Mouse (Mus musculus): ENCODE data around the gene Mad2l2.

DNA sequence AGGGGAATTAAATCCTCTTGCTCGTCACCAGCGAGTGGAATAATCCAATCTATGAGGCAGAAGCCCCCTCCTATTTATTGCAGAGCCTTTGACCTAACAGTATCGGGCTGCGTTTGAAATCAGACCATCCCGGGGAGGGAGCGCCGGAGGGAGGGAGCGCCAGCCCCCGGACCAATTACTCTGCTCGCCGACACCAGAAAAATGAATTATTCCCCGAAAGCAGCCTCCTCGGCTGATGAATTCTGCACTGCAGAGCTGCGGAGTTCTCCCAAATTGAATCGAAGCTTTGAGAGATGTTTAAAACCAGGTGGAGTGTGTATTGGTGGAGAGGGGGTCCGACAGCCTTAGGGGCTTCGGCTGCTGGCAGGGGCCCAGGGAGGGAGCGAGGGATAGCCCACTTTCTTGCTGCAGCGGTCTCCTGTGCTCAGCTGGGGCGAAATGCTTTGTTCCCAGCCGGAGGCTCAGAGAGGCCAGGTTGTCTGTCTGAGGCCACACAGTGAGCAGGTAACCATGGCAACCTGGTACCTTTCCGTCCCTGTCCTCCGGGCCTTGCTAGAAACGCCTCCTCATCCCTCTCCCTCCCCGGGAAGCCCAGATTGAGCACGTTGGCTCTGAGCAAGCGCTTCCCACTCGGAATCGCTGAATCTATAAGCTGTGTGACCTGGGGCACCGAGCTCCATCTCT is 43.8 kb downstream of the Mad2l2 start:
- TF ChIP-seq CHD2 (IDR thresholded peaks at IDR 0.05; ENCODE audit: low read depth, low read length) = no peak
- no peak for TF ChIP-seq ZC3H11A (IDR thresholded peaks at IDR 0.05; ENCODE audit: borderline replicate concordance, low read depth, low read length)
